Mouse (Mus musculus) testis, adult 2 months (tissue): ENCODE measurements at regions not wholly inside any gene's neighbourhood (a gene's known extent, or its start where the extent isn't known, plus 50 kb on each side); places are given as distances from the start of the nearest gene placed in this dataset.

ENCODE experiments used
- CTCF ChIP-seq: fragments of 200-500 bp; IDR thresholded peaks from 2 replicates; pipeline ENCODE4 v1.5.1; 2012; ENCODE audit warnings: low read depth, mild to moderate bottlenecking, inconsistent platforms, low read length, moderate library complexity; ENCODE audit not compliant: control insufficient read depth, insufficient read depth, insufficient replicate concordance
- POLR2A ChIP-seq: fragments of 200-500 bp; IDR thresholded peaks from 2 replicates; pipeline ENCODE4 v1.6.1; 2012; ENCODE audit warnings: low read depth, mild to moderate bottlenecking, inconsistent platforms, low read length, moderate library complexity; ENCODE audit not compliant: control insufficient read depth

- TF ChIP-seq CTCF (no peak), POLR2A (no peak)
Measured at GRCm38 (mm10) chr16:30901309-30901708, 179.9 kb downstream of the Xxylt1 start.
